Mouse (Mus musculus): ENCODE measurements at regions not wholly inside any gene's neighbourhood (a gene's known extent, or its start where the extent isn't known, plus 50 kb on each side); places are given as distances from the start of the nearest gene placed in this dataset.

DNA sequence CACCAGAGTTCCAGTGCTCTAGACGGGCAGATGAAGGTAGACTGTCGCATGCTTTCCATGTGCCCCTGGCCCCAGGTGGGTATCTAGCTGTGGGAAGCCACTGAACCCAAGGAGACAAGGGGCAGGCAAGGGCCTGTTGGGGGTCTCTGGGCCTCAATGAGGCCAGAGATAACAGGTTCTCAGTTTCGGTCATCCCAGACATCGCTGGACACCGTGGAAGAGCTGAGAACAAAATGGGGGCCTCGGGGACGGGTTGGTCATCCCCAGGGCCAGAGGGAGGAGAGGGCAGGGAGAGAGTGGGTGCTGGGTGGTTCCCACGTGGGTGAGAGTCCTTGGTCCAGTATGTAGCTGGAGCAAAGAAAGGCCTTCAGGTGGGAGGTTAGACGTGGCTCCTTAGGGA, 307.2 kb downstream of the Zfp804a start:
- no peak for DNase-seq (ENCODE audit: extremely low spot score in 1 of 2, low spot score in 2 of 2)
- intact Hi-C loops (cut with DNase I) = no loop called here

DNA sequence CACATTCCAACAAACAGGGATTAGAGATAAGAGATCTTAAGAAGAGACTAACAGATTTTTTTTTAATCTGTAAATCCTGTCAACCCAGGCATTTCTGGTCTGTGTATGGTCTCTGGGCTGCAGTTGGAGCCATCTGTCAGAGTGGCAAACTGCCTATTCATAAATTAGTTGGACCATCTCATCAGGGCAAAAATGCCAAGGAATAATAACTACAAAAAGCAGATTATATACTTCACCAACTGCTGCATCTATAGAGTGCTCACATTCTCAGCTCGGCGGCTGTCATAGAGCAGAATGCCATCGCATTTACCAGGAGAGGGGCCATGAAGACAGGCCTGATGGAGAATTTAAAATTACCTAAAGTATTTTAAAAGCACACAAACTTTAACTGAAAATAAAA, 320.1 kb downstream of the Zfp804a start:
- DNase-seq (ENCODE audit: extremely low spot score in 1 of 2, low spot score in 2 of 2) = no peak
- intact Hi-C loops (cut with DNase I) = no loop called here

DNA sequence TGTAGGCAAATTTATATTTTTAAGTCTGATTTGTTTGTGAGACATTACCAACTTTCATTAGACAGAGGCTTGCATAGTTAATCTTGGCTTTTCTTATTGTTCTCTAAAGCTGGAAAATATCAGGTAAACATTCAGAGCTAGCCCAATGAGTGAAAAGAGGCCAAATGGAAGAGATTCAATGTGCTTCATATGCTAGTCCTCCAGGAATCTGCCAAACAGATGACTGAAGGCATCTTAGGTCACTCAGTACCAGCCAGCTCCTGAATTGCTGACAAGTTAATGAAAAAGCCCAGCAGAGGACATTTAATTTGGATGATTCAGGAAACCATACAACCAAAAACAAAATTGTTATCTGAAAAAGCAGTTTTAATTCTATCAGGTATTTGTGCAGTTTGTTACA, 325.5 kb downstream of the Zfp804a start:
- DNase-seq (ENCODE audit: extremely low spot score in 1 of 2, low spot score in 2 of 2) = no peak
- intact Hi-C loops (cut with DNase I) = no loop called here

DNA sequence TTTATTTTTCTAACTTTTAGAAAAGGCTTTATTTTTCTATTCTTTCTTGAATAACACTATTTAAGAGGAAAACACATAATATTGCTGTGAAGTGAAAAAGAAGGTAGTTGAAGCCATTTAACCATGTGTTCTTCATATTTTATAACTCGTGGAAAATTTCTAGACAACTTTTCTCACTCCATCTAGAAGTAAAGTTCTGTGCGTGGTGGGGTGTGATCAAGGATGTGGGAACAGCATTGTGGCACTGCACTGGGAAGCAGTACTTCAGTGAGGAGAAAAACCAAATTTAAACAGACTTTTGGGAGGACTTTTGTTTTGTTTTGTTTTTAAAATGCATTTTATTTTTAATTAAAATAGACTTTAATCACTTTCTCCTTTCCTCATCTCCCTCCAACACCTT, 332.1 kb downstream of the Zfp804a start:
- DNase-seq (ENCODE audit: extremely low spot score in 1 of 2, low spot score in 2 of 2) = no peak
- intact Hi-C loops (cut with DNase I) = loop anchor here (10.0 kb wide), 1 partner anchor 950 kb away; no protein-coding TSS in a partner anchor

DNA sequence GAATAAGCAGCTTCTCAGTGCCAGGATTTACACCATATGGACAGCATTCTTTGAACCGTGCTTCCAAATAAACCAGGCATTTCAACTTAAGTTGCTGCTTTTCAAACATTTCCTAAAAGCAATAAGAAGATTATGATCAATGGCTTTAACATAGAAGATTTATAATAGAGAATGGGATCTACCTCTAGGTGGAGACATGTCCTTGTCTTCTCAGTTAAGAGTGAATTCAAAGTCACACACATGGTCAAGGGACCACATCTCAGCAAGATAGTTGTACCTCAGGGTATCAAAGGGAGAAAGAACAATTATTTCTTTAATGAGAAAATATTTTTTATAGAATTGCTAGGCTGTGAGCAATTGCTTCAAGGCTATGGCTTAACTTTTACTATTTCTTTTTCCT, 334.7 kb downstream of the Zfp804a start:
- DNase-seq (ENCODE audit: extremely low spot score in 1 of 2, low spot score in 2 of 2) = no peak
- intact Hi-C loops (cut with DNase I) = loop anchor here (10.0 kb wide), 1 partner anchor 947 kb away; no protein-coding TSS in a partner anchor

DNA sequence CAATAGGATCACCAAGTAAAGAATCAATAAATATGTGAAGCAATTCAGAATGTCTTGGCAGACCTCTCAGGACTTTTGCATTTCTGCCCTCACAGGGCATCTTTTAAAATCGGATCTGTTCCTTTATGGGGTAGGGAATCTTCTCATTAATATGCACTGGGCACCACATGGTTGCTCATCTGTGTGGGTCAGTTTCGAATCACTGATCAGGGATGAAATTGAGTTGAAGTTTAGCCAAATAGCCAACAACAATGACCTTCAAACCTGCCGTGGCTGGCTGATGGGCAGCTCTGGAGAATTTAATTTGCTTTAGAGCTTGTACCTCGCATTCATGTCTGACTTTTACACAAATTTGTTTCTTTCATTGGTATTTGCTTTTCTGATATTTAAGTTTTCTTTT, 342.4 kb downstream of the Zfp804a start:
- intact Hi-C loops (cut with DNase I) = no loop called here

DNA sequence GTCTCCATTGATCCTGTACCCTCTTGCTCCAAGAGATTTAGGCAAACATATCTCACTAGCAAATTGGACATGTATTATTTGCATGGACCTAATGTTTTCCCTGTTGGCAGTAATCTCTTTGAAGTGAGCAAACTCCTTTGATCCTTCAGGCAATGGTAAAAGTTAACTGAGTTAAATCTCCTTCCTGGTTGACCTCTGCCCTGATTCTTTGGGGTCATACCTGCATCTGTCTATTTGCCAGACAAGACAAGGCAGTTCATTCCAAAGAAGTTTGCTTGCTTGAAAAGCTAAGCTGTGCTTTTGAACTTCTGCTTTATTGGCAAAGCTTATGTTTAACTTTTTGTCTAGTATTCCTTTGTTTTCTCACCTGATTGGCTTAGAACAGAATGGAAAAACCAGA, 392.7 kb downstream of the Zfp804a start:
- DNase-seq (ENCODE audit: extremely low spot score in 1 of 2, low spot score in 2 of 2) = no peak
- intact Hi-C loops (cut with DNase I) = no loop called here

More for the DNA sequence above, 342.4 kb downstream of the Zfp804a start:
- no peak for DNase-seq (ENCODE audit: extremely low spot score in 1 of 2, low spot score in 2 of 2)

DNA sequence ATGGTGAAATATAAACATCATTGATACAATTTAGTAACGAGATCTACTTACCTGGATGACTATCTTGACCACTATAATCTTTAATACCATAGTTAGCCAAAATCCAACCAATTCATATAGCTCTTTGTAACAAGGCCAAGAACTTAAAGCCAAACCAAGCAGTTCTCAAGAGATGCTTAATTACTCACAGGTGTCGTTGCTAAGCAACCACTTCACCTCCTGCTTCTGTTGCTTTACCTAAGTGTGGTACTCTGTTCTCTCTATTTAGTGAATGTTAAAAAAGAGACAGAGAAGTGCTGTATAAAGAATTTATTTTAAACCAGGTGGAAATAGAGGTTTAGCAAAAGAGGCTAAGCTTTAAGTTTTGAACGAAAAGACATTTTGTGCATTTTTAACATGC, 402.7 kb downstream of the Zfp804a start:
- no peak for DNase-seq (ENCODE audit: extremely low spot score in 1 of 2, low spot score in 2 of 2)

More for the DNA sequence above, 402.7 kb downstream of the Zfp804a start:
- intact Hi-C loops (cut with DNase I) = no loop called here
